Mouse (Mus musculus) CH12.LX (cell line): ENCODE data around the gene Sdr9c7. TPM values are rescaled to one million over a fixed set of nuclear protein-coding genes. Genes with fewer than 3 reads are reported as not detected.

Source experiments
- DNase-seq: peaks from one replicate; pipeline ENCODE4 v3.0.0-alpha.2; 2013; ENCODE audit errors: extremely low read depth
- H3K27ac ChIP-seq: 2 replicates; pipeline ENCODE4 v1.5.1; 2012; ENCODE audit warnings: low read depth, mild to moderate bottlenecking, control low read depth, moderate library complexity; ENCODE audit not compliant: insufficient read depth
- H3K27me3 ChIP-seq: replicated peaks from 2 replicates; pipeline ENCODE3; 2012; ENCODE audit warnings: inconsistent platforms
- H3K36me3 ChIP-seq, 2 experiments: replicated peaks in 1 of 2; 2 replicates each; pipeline versions ENCODE3 to v1.6.1; 2012; ENCODE audit warnings: inconsistent platforms in 1 of 2, low read length in 1 of 2, mild to moderate bottlenecking in 1 of 2, mixed read lengths in 1 of 2, moderate library complexity in 1 of 2; ENCODE audit not compliant: control insufficient read depth in 1 of 2, insufficient read depth in 1 of 2
- H3K4me1 ChIP-seq, 2 experiments: 2 replicates each; pipeline ENCODE4 v1.6.1; 2012; ENCODE audit warnings: inconsistent platforms in 1 of 2, moderate library complexity in 1 of 2; ENCODE audit not compliant: insufficient read depth in 2 of 2, control insufficient read depth in 1 of 2
- H3K4me2 ChIP-seq: 2 replicates; pipeline ENCODE4 v1.6.1; 2012; ENCODE audit warnings: low read depth, mild to moderate bottlenecking, control low read depth; ENCODE audit not compliant: poor library complexity, insufficient read depth, severe bottlenecking
- H3K4me3 ChIP-seq, 3 experiments: fragments of 150-350 bp in 1 of 3; sonication (generic) in 1 of 3; replicated peaks in 1 of 3; 2 replicates each; pipeline versions ENCODE3 to v1.5.1; 2011 to 2012; ENCODE audit warnings: low read depth in 2 of 3, low read length in 2 of 3, mild to moderate bottlenecking in 2 of 3, moderate library complexity in 2 of 3, control low read depth in 1 of 3, improper control_type of control experiment in 1 of 3, inconsistent platforms in 1 of 3, mixed read lengths in 1 of 3; ENCODE audit not compliant: poor library complexity in 1 of 3
- H3K79me2 ChIP-seq: replicated peaks from 2 replicates; pipeline ENCODE4 v1.6.1; 2012; ENCODE audit warnings: mild to moderate bottlenecking, moderate library complexity; ENCODE audit not compliant: control insufficient read depth, poor library complexity, insufficient read depth, severe bottlenecking; ENCODE audit errors: extremely low read depth
- H3K9ac ChIP-seq: 2 replicates; pipeline ENCODE4 v1.6.1; 2012; ENCODE audit warnings: low read depth, mild to moderate bottlenecking, control low read depth, moderate library complexity; ENCODE audit not compliant: insufficient read depth
- H3K9me3 ChIP-seq: replicated peaks from 2 replicates; pipeline ENCODE3; 2012; ENCODE audit warnings: low read length, inconsistent platforms, mixed read lengths
- BHLHE40 ChIP-seq: IDR thresholded peaks from 2 replicates; pipeline ENCODE4 v1.6.1; 2011; ENCODE audit warnings: mild to moderate bottlenecking, low read depth, low read length, improper control_type of control experiment
- CTCF ChIP-seq, 2 experiments: IDR thresholded peaks in 1 of 2; conservative IDR thresholded peaks in 1 of 2; 2 replicates each; pipeline ENCODE4 v1.5.1; 2011 to 2012; ENCODE audit warnings: low read depth in 2 of 2, low read length in 2 of 2, improper control_type of control experiment in 1 of 2, inconsistent platforms in 1 of 2, mild to moderate bottlenecking in 1 of 2, moderate library complexity in 1 of 2
- E2F4 ChIP-seq: IDR thresholded peaks from 2 replicates; pipeline ENCODE4 v1.6.1; 2011; ENCODE audit warnings: low read depth, low read length, improper control_type of control experiment; ENCODE audit not compliant: insufficient replicate concordance
- ELF1 ChIP-seq: IDR thresholded peaks from 2 replicates; pipeline ENCODE4 v1.6.1; 2014; ENCODE audit warnings: low read depth, mild to moderate bottlenecking, inconsistent platforms, low read length, improper control_type of control experiment
- ETS1 ChIP-seq: conservative IDR thresholded peaks from 2 replicates; pipeline ENCODE4 v1.6.1; 2012; ENCODE audit warnings: low read depth, mild to moderate bottlenecking, inconsistent platforms, low read length, improper control_type of control experiment, moderate library complexity
- GABPA ChIP-seq: IDR thresholded peaks from 2 replicates; pipeline ENCODE4 v1.6.1; 2012; ENCODE audit warnings: low read depth, low read length, improper control_type of control experiment, inconsistent platforms; ENCODE audit not compliant: insufficient replicate concordance
- HCFC1 ChIP-seq: IDR thresholded peaks from 2 replicates; pipeline ENCODE4 v1.6.1; 2012; ENCODE audit warnings: low read depth, mild to moderate bottlenecking, inconsistent platforms, low read length, improper control_type of control experiment
- JUN ChIP-seq: IDR thresholded peaks from 2 replicates; pipeline ENCODE4 v1.6.1; 2011; ENCODE audit warnings: low read depth, mild to moderate bottlenecking, low read length, improper control_type of control experiment, moderate library complexity; ENCODE audit not compliant: insufficient read depth
- MAFK ChIP-seq: IDR thresholded peaks from 2 replicates; pipeline ENCODE4 v1.6.1; 2011; ENCODE audit warnings: low read length, improper control_type of control experiment; ENCODE audit not compliant: insufficient replicate concordance
- MEF2A ChIP-seq: IDR thresholded peaks from 2 replicates; pipeline ENCODE4 v1.6.1; 2014; ENCODE audit warnings: low read depth, mild to moderate bottlenecking, inconsistent platforms, low read length, improper control_type of control experiment, borderline replicate concordance
- MXI1 ChIP-seq: IDR thresholded peaks from 2 replicates; pipeline ENCODE4 v1.6.1; 2011; ENCODE audit warnings: mild to moderate bottlenecking, low read depth, low read length, improper control_type of control experiment
- MYC ChIP-seq: IDR thresholded peaks from 2 replicates; pipeline ENCODE4 v1.6.1; 2011; ENCODE audit warnings: low read depth, mild to moderate bottlenecking, improper control_type of control experiment, low read length
- NELFE ChIP-seq: IDR thresholded peaks from 2 replicates; pipeline ENCODE4 v1.6.1; 2011; ENCODE audit warnings: low read depth, low read length, improper control_type of control experiment
- PAX5 ChIP-seq: IDR thresholded peaks from 2 replicates; pipeline ENCODE4 v1.6.1; 2012; ENCODE audit warnings: low read length, inconsistent platforms, mixed read lengths
- POLR2A ChIP-seq: IDR thresholded peaks from 2 replicates; pipeline ENCODE4 v1.6.1; 2011; ENCODE audit warnings: low read depth, mild to moderate bottlenecking, improper control_type of control experiment, low read length
- POLR2AphosphoS2 ChIP-seq: IDR thresholded peaks from 2 replicates; pipeline ENCODE4 v1.6.1; 2011; ENCODE audit warnings: low read depth, low read length, improper control_type of control experiment
- SMC3 ChIP-seq: IDR thresholded peaks from 2 replicates; pipeline ENCODE4 v1.6.1; 2011; ENCODE audit warnings: low read depth, low read length, improper control_type of control experiment
- TCF12 ChIP-seq: IDR thresholded peaks from 2 replicates; pipeline ENCODE4 v1.6.1; 2014; ENCODE audit warnings: low read depth, mild to moderate bottlenecking, inconsistent platforms, low read length, improper control_type of control experiment
- ZC3H11A ChIP-seq: IDR thresholded peaks from 2 replicates; pipeline ENCODE4 v1.6.1; 2012; ENCODE audit warnings: low read depth, mild to moderate bottlenecking, inconsistent platforms, low read length, improper control_type of control experiment
- ZMIZ1 ChIP-seq: IDR thresholded peaks from 2 replicates; pipeline ENCODE4 v1.6.1; 2012; ENCODE audit warnings: low read depth, mild to moderate bottlenecking, inconsistent platforms, low read length, improper control_type of control experiment
- dilution Hi-C: fragments of 300-500 bp; cut with MboI; formaldehyde crosslinking; loops from 2 replicates; pipeline ENCODE4 v1.14.3; 2020; ENCODE audit warnings: low sequenced_read_pairs; ENCODE audit not compliant: extremely low pct_unique_long_range_greater_than_20kb, extremely low pct_ligation_motif_present
- in situ Hi-C: fragments of 300-500 bp; cut with MboI; formaldehyde crosslinking; loops from 3 replicates; pipeline ENCODE4 v1.14.3; 2019; ENCODE audit warnings: low sequenced_read_pairs, low pct_ligation_motif_present, low pct_unique_long_range_greater_than_20kb, mixed read lengths
- polyA plus RNA-seq: library from polyadenylated mRNA; unstranded; fragments of >175 nt; gene quantifications from 2 replicates; pipeline ENCODE4 v1.2.1, GENCODE M21; 2012; ENCODE audit warnings: low read depth; ENCODE audit not compliant: insufficient read length
- total RNA-seq, 2 experiments: library from RNA; depleted of rRNA; stranded (reverse); fragments of 300-350 nt in 1 of 2; fragments of >200 nt in 1 of 2; gene quantifications; 2 replicates each; pipeline ENCODE4 v1.2.3; 2012 to 2014

The Sdr9c7 gene
- total and polyA plus RNA-seq, 3 experiments, result not detected

DNA sequence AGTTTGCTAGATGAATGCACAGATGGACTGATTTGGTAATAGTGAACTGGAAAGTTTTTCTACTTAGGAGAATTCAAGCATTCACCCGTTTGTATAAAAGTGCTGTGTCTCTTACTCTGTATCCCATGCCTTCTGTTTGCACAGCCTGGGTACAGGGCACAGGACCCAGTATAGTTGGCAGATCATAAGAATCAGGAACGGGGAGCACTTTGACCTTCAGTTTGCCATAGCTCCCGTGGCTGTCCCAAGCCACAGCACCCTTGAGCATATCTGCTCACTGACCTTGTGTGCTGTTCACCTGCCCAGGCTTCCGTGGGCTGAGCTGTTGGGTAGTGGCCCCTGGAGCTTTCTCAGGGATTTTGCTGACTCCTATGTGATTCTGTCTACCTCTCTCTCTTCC, 3.4 kb downstream of the Sdr9c7 start:
- TF ChIP-seq POLR2AphosphoS2, result no peak
- no peak for TF ChIP-seq MAFK
- no peak for TF ChIP-seq ETS1
- TF ChIP-seq PAX5, result no peak
- TF ChIP-seq E2F4, result no peak
- TF ChIP-seq MEF2A, result no peak
- no peak for TF ChIP-seq CTCF (conservative IDR thresholded peaks at IDR 0.05 in 1 of 2, IDR thresholded peaks at IDR 0.05 in 1 of 2; ENCODE audit: low read depth in 2 of 2, low read length in 2 of 2)
- no peak for TF ChIP-seq MXI1
- no peak for TF ChIP-seq HCFC1
- TF ChIP-seq JUN, result no peak
- no peak for TF ChIP-seq BHLHE40
- no peak for TF ChIP-seq ZMIZ1
- no peak for TF ChIP-seq NELFE
- no peak for TF ChIP-seq SMC3
- no peak for TF ChIP-seq TCF12
- TF ChIP-seq ZC3H11A, result no peak
- TF ChIP-seq MYC, result no peak
- TF ChIP-seq, all 38 proteins: peak for 0
- Histone ChIP-seq H3K9ac (no peak overlapping the region), H3K4me3 (no peak overlapping the region), H3K27ac (no peak overlapping the region), H3K4me1 (no peaks in the 10 kb centered on the region), H3K4me2 (no peak overlapping the region), H3K79me2 (no peaks in the 10 kb centered on the region), H3K9me3 (no peaks in the 10 kb centered on the region), H3K36me3 (no peaks in the 10 kb centered on the region), H3K27me3 (peaks cover 54% of the 10 kb centered on the region)
- dilution Hi-C loops (no loop called here), in situ Hi-C loops (no loop called here)
- DNase-seq, result no peak

DNA sequence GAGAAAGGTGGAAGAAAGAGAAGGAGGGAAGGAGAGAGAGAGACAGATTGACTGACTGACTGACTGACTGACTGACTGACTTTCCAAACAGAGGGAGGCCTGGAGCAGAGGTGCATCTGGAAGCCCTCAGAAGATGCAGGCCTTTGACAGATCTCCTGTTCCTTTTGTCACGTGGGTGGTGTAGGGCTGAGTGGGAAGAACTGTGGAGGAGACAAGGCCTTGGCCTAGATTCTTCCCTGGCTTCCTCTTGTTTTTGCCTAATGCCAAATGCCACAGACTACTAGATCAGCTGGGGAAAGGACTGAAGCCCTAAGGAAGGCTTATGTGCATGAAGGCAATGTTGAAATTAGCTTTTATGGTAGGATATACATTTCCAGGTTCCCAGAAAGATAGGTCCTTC, 4.8 kb downstream of the Sdr9c7 start:
- Histone ChIP-seq H3K4me2 (no peak overlapping the region), H3K36me3 (no peaks in the 10 kb centered on the region), H3K4me3 (no peak overlapping the region), H3K9me3 (no peaks in the 10 kb centered on the region), H3K4me1 (no peaks in the 10 kb centered on the region), H3K79me2 (no peaks in the 10 kb centered on the region), H3K9ac (no peak overlapping the region), H3K27ac (no peak overlapping the region), H3K27me3 (peaks cover 40% of the 10 kb centered on the region)
- TF ChIP-seq ELF1 (no peak), GABPA (no peak), POLR2A (no peak)
- DNase-seq, result no peak
- dilution Hi-C loops, result no loop called here
- in situ Hi-C loops, result no loop called here
